Mouse (Mus musculus) MEL (cell line): ENCODE results near the gene Lpin1.

Source experiments
- CTCF ChIP-seq, 3 experiments: IDR thresholded peaks in 2 of 3; conservative IDR thresholded peaks in 1 of 3; 2 replicates each; pipeline ENCODE4 v1.5.1; 2011 to 2012; ENCODE audit warnings: low read length in 3 of 3, low read depth in 2 of 3, mild to moderate bottlenecking in 2 of 3, improper control_type of control experiment in 1 of 3, inconsistent platforms in 1 of 3, mixed read lengths in 1 of 3, moderate library complexity in 1 of 3; ENCODE audit not compliant: control insufficient read depth in 1 of 3, insufficient read depth in 1 of 3, poor library complexity in 1 of 3, severe bottlenecking in 1 of 3
- SMC3 ChIP-seq: IDR thresholded peaks from 2 replicates; pipeline ENCODE4 v1.6.1; 2011; ENCODE audit warnings: low read depth, low read length, improper control_type of control experiment

- TF ChIP-seq SMC3 (no peak), CTCF (IDR thresholded peaks at IDR 0.05 in 2 of 3, conservative IDR thresholded peaks at IDR 0.05 in 1 of 3; ENCODE audit: control insufficient read depth in 1 of 3, insufficient read depth in 1 of 3, low read depth in 2 of 3, low read length in 3 of 3, poor library complexity in 1 of 3, severe bottlenecking in 1 of 3) (no peak)
Observed at GRCm38 (mm10) chr12:16550983-16551454, 59.7 kb downstream of the Lpin1 start.
